Mouse (Mus musculus) kidney, postnatal 10 days (tissue): ENCODE results near the gene D17H6S53E.

Experiments
- DNase-seq: peaks from one replicate; pipeline ENCODE4 v3.0.0; 2021; ENCODE audit warnings: mixed read lengths

D17H6S53E gene

DNA sequence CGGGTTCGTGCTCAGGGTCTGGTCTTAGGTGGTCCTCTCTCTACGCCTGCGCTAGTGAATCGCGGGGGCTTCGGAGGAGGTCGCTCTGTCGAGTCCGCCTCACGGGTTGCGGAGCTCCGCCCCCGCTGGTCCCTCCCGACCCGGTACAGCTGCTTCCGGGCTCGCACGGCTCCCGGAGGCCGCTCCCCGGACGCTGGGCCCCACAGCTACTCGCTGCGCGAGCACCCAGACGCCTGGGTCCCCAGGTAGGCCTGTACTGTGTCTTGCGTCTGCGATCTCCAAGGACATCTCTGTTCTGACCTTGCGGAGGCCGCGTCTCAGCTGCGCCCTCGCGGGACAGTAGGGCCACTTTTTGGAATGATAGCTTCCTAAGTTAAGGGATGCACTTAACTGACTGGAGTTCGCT lies at the start of gene D17H6S53E:
TSS of gene D17H6S53E (plus strand) at position 168 of the 406 bp plus-strand sequence.
- peak; percentile 87 for DNase-seq

DNA sequence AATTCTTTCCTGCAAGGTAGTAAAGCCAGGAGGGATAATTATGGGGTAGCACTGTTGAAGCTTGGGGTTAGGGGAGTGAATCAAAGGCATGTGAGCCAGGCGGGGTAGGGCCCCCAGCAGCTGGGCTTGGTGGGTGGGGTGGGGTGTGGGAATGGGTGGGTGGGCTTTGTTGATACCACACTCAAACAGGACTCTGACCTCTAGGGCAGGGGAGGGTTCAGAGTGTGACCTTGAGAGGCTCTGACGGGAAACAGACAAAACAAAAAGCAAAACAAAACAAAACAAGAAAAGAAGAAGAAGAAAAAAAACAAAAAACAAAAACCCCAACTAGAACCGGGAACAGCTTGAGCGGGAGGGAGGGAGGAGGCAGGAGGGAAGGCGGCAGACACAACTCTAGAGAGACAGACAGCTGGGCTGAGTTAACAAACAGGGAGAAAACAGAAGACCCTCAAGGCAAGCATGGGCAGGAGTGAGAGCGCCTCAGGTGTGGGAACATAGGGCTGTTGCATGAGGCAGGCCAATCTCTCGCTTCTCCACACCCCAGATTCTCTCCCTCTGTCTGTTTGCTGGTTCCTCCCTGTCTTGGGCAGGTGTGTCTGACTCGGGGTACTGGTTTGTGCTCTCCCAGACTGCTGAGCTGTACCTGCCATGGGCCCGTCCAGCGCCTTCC lies 49.5 kb upstream of the D17H6S53E start, which contains the start of gene Ly6g6e:
TSS of gene Ly6g6e (plus strand) at position 396 of the 670 bp plus-strand sequence.
- DNase-seq = no peak

DNA sequence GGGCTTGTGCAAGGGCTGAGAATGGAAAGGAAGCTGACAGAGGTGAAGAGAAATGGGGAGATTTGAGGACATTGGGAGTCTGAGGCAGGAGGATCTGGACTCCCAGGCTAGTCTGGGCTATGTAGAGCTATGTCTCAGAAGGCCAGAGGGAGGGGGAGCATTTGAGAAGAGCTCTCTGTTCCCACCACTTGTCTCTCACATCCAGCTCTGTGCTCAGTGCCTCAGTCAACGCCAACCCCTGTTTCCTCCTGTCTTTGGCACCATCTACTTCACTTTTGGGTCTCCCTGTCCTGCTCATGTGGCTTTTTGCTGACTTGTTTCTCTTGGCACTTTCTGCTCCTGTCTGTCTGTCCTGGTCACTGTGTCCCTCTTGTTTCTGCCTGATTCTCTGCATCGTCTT lies 48.9 kb upstream of the D17H6S53E start:
- no peak for DNase-seq

DNA sequence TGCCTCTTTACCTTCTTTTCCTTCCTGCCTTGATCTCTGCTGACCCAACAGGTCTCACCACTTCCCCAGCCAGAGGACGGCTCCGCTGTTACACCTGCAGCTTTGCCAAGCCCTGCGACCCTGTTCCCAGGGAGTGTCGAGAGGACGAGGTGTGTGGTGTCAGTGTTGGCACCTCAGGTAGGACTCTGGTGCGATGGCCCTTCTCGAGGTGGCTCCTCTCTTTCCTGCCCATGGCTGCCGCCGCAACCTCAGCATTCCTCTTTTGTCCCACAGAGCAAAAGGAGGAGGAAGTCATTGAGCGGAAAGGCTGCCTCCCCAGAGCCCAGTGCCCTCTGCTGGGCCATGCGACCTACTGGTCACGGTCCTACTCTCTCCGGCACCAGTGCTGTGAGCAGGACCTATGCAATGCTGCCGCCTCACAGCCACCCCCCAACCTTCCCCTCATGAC lies 48.4 kb upstream of the D17H6S53E start, which contains the start of gene Ly6g6d:
TSS of gene Ly6g6d (minus strand) at position 280 of the 448 bp plus-strand sequence.
- peak; percentile 81 for DNase-seq

DNA sequence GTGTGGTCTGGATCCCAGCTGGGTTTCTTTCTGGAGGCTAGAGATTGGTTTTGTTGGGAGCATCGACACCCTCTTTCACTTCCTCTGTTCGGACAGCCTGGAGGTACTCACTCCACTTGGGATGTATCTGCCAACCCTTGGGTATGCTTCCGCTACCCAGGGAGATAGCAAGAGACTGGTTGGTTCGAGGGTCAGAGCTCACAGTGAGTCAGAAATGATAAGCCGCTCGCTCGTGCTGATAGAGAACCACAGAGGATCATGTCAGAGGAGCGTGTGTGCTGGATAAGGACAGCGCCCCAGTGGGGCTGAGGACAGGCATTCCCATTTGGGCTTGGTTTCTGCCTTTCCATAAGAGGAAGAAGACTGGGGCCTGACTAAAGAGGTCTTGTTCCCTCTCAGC lies 46.4 kb upstream of the D17H6S53E start:
- no peak for DNase-seq

DNA sequence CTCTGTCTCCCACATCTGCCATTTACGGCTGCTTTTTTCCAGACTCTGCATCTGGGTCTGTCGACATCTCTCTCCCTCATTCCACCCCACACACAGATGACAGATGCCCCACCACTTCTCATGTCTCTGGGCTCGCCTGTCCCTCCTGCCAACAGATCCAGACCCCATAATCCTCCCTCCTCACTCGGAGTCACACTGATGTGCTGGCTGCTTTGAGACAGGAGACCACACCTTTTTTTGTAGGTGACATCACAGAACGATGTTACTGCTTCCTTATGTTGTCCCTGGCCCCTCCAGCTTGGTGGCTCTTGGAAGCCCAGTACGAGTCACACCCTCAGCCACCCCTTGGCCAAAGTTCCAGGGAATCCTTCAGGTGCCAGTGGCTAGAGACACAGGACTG lies 45.9 kb upstream of the D17H6S53E start:
- no peak for DNase-seq

DNA sequence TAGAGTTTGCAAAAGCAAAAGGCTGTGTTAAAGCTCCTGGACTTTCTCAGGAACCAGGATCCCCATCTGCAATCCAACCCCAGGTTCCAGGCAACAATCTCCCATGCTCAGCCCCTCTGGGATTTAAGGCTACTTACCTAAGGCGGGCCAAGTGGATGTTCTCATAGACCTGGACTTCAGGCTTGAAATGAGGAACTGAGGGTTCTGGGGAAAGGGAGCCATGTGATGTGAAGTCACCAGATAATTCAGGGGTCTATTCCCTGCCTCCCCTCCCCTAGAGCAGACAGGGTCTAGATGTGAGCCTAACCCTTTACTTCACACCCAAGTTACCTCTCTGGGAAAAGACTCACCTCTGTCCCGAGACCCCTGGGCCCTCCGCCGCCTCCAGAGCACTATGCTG lies 45.5 kb upstream of the D17H6S53E start:
- DNase-seq = no peak

DNA sequence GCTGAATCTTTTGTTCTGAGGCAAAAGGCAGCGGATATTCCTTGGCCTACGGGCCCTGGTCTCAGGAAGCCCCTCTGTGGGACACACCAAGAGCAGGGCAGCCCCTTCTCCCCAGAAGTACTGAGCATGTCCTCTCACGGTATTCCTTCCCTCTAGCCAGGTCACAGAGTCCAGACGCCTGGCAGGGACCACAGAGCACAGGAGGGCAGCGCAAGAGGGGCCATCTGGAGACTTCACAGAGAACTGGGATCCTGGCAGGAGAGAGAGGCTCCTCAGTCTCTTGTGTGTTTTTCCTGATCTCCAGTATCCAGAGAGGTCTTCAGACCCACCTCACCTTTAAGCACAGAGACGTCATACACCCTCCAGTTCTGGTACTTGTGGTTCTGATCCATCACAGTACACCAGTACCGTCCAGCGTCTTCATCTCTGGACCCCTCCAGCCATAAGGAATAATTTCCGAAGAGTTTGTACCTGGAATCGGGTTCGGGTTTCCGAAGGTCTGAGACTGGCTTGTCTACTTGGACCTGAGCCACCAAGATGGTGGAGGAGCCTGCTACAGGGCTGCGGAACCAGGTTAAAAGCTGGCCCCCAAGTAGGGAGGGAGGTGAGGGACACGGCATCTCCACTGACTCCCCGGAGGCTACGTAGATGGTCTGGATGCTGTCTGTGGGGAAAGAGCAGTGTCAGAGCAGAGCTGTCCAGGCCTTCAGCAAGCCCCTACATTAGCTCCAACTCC lies 43.2 kb upstream of the D17H6S53E start:
- no peak for DNase-seq

DNA sequence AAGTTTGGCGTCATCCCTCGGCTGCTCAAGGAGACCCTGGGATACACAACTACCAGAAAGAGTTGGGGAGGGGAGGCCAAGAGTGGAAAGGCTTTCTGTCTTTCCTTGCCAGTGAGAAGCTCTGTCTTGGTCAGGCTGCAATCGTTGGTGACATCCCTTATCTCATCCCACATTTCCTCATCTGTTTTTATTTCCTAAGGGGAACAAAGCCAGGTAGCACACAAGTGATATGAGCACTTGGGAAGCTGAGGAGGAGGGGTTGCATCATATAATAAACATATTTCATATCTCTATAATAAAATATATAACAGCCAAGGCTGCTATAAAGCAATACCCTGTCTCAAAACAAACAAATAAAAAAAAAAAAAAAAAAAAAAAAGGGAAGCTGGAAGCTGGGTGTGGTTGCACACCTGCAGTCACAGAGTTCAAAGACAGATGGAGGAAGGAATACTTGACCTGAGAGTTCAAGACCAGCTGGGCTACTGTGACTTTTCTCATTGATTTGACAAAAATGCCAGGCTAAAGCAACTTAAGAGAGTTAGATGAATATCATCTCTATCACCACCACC lies 42.2 kb upstream of the D17H6S53E start:
- DNase-seq = no peak

DNA sequence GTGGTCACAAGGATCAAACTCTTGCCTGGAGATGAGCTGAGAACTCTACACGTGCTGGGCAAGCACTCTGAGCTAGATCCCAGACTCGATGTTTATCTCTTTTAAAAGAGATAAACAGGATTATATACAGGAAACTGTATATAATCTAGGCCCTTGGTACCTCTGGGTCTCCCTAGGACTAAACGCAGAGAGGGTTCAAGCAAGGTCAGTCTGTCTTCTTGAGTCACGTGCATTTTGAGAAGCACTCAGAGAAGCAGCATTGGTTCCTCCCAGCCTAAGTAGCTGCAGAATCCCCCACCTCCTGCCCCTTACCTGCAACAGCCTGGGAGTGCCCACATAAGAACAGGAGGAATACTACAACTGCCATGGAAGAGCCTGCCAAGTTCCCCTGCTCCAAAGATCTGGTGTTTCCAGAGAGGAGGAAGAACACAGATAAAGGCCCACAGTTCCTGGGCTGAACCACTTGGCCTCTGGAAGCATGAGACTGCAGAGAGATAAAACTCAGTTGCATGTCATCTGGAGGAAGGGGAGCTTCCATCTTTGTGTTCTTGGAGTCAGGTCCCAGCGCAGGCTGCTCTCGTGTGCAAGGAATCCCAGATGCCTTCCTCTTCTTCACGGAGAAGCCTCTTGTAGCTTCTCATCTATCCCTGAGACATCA lies 40.8 kb upstream of the D17H6S53E start, which contains the start of gene Ly6g6f:
TSS of gene Ly6g6f (minus strand) at position 403 of the 658 bp plus-strand sequence.
- no peak for DNase-seq

DNA sequence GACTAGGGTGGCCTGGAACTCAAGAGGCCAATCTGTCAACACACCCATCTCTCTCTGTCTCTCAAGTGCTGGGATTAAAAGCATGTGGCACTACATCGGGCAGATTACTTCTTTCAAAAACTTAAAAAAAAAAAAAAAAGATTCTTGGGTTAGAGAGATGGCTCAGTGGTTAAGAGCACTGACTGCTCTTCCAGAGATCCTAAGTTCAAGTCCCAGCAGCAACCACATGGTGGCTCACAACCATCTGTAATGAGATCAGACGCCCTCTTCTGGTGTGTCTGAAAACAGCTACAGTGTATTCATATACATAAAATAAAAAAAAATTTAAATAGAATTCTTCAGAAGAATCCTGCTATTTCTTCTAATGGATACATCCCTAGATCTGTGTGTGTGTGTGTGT lies 38.0 kb upstream of the D17H6S53E start:
- DNase-seq = no peak

DNA sequence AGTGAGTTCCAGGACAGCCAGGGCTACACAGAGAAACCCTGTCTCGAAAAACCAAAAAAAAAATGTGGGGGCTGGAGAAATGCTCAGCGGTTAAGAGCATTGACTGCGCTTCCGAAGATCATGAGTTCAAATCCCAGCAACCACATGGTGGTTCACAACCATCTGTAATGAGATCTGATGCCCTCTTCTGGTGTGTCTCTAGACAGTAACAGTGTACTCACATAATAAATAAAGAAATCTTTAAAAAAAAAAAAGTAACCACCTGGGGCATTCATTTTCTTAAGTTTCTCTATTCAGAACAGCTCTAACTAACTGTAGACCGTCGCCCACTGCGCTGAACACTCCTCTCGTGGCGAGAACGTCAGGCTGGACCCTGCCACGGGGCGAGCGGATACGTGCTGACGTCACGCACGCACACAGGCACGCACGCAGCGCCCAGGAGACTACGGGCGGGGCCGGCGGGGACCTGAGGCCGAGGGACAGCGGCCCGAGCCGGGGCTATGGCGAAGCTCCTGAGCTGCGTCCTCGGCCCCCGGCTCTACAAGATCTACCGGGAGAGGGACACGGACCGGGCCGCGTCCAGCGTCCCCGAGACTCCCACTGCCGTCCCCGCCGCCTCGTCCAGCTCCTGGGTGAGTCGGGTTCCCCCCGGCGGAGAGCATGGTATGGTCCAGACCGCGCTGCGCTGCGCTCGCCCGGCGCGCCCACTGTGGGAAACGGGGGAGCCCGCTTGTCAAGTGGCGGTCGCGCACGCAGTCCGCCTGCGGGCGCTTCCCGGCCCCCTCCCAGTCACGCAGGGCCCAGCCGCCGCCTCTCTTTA lies 37.1 kb upstream of the D17H6S53E start, which contains the start of gene Abhd16a:
TSS of gene Abhd16a (plus strand) at position 439 of the 820 bp plus-strand sequence.
- DNase-seq = peak; percentile 97

DNA sequence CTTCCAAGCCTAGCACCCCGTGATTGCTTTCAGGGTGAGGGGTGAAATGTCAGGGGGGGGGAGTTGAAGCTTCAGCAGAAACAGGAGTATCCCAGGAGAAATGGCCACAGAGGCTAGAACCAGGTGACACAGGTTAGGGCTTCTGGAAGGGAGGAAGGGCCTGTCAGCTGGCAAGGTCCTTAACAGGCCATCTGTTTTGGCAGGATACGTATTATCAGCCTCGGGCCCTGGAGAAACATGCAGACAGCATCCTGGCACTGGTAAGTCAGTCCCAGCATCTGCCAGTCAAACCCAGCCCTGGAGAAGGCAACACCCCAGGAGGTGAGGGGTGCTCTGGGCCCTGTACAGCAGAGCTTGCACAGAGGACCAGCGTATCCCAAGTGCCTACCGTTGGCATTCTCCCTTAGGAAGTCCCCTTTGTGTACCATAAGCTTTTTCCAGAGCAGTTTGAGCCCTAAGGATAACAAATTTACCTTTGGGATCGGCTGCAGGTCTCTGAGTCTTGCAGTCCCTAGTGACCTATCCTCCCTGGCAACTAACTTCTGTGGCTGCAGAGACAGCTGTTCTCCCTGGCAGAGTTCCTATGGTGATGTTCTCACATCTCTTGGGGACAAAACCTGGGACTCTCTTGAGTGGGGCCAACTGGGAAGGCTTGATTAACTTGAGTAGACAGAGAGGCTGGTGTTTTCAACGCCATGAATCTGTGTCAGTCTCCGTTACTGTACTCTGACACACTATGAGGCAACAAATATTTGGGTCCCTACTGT lies 35.8 kb upstream of the D17H6S53E start:
- no peak for DNase-seq

DNA sequence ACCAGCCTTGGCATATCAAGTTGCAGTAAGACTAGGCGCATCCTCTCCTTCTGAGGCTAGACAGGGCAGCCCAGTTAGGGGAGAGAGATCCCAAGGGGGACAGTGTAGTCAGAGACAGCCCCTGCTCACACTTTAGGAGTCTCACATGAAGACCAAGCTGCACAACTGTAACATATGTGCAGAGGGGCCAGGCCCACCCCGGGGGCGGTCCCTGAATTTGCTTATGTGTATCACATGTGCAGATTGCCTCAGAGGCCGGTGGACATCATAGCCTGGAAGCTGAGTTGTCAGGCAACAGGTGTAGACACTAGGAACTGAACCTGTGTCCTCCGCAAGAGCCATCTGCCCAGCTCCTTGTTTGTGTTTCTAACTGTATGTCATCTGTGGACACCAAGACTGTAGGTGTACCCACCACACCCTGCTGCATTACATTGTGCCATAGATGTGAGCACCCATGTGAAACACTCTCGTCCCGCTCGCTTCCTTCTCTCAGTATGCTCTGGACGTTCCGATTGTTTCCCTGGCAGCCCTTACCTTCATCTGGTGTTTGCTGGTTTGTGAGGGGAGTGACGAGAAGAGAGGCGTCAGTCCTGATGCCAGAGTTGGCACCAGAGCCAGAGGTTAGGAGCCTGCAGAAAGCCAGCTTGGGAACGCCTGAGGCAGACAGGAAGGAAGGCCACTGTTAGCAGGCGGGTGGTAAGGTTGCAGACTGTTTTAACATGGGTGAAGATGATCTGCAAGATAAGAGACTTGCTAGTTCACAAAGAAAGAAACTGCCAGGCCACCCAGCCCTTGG lies 33.6 kb upstream of the D17H6S53E start:
- no peak for DNase-seq

DNA sequence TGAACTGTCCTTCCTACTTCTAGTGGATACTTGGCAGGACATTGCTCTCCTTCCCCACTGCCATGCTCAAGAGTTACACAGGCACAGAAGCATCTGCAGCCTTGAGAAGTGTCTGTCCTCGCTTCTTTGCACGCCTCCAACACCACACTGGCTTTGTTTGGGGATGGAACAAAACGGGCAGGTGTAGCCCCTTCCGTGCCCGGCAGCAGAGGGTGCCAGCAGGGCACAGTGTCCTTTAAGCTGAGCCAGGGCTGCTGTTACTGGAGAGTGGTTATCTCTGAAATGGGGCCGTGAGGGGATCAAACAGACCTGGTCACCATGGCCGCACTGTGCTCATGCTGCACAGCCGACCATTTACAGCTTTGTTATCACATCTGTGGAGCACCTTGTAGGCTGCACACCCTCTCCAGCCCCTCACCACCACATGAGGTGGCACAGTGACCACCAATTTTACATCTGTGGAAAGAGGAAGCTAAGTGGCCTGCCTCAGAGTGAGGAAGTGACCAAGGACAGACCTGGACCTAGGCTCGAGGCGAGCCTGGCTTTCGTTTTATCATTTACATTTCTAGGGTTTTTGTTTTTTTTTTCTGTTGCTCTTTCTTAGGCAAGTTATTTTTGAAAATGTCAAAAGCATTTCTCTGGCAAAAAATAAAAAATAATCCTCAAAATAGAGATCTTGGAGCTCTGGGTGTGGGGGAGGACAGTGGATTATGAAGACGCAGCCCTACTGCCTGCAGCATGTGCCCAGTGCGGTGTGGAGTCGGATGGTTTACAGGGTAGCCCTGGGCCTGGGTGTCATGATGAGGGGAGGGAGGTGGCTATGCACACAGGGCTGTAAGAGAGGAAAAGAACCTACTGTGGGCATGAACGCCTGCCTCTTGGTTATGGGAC lies 31.5 kb upstream of the D17H6S53E start:
- DNase-seq = no peak

DNA sequence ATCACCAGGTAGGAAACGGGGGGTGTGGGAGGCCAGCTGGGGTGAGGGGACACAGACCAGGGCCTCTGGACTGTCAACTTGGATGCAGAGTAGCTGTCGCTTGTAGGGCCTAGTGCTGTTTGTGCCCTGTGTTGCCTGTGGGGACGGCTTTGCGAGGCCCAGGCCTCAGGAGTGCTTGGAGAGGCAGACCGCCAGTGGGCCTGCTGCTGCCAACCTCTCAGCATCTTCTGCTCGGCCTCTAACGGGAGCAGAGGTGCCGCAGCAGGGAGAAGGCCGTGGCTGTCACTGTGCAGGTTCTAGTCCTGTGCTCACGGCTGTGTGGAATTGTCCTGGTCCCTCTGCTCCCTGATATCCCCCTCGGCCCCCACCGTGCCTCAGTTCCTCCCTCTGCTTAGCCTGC lies 29.6 kb upstream of the D17H6S53E start:
- no peak for DNase-seq

DNA sequence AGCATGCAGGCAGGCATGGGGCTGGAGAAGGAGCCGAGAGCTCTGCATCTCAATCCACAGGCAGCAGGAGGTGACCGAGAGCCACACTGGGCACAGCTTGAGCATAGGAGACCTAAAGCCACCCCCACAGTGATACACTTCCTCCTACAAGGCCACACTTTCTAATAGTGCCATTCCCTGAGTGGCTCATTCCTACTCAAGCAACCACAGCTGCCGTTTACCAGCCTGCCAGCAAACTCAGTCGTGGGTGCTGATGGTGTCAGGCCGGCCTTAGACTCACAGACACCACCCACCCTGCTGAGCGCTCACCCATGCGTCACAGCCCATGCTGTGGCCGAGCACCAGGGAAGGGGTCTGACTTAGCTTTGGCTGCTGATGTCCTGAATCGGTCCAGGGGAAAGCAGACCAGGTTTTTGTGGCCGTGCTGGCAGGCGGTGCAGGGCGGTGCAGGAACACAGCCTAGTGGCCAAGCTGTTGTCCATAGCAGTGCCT lies 29.0 kb upstream of the D17H6S53E start:
- DNase-seq = peak; percentile 60

DNA sequence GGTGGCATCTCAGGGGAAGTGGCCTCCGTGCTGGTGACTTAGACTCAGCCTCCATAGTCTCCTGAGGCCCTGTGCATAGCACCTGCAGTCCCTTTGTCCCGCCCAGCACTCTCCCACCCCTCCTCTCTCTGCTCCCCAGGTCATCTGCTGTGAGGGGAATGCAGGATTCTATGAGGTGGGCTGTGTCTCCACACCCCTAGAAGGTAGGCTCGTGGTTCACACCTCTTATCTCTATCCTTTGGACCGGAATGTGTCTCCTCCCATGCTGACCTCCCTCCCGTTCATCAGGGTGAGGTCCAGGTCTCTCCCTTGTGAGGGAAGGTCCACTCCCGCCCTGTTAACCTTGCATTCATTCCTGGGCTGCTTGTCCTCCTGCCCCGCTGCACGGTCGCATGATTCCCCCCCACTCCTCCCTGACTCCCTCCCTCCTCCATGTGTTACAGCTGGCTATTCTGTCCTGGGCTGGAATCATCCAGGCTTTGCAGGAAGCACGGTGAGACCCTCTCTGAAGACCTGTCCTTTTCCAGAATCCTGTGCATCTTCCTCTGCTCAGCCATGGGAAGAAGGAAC lies 25.9 kb upstream of the D17H6S53E start:
- DNase-seq = peak; percentile 61

DNA sequence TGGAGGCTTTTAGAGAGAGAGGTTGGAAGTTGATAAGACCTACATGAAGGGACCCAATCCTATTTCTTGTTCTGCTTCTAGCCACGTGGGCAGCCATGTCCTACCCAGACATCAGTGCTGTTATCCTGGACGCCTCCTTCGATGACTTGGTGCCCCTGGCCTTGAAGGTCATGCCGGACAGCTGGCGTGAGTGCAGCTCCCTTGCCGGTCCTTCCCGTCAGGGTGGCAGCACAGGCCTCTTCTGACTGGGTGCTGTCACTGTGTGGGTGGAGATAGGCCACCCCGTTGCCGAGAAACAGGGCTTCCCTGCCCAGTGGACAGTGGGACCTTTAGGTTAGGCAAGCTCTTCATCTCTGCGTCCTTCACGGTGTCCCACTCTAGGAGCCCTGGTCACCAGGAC lies 25.0 kb upstream of the D17H6S53E start:
- no peak for DNase-seq
